Mouse (Mus musculus): Measurements from ENCODE around the gene P3h3. TPM values are rescaled to one million over a fixed set of nuclear protein-coding genes. Genes with fewer than 3 reads are reported as not detected.

Gene P3h3
- total RNA-seq, 1 experiment from 2014 or later, result not detected

GRCm38 (mm10) chr6:124795781-124796180 lies 61.8 kb downstream of the P3h3 start:
- ATAC-seq (ENCODE audit: extremely low read depth, insufficient number of reproducible peaks, low FRiP score, poor library complexity, severe bottlenecking), result no peak

GRCm38 (mm10) chr6:124791911-124792310 lies 65.6 kb downstream of the P3h3 start:
- no peak for ATAC-seq (ENCODE audit: extremely low read depth, insufficient number of reproducible peaks, low FRiP score, poor library complexity, severe bottlenecking)

Other genes starting within 250 kb of the P3h3 start
- gene C1s2, start 221.7 kb downstream of the P3h3 start, total RNA-seq (2017), result not detected in 2 replicates
- 21.4 and 26.5 TPM in 2 replicates for gene Lpcat3, start 194.7 kb downstream of the P3h3 start, total RNA-seq (2017)
- 89.3 and 107 TPM in 2 replicates for gene Emg1, start 145.6 kb downstream of the P3h3 start, total RNA-seq (2017)
- 110 and 117 TPM in 2 replicates for gene Phb2, start 145.4 kb downstream of the P3h3 start, total RNA-seq (2017)
- 1,943 and 2,202 TPM in 2 replicates for gene Ptpn6, start 119.0 kb downstream of the P3h3 start, total RNA-seq (2017)
- gene Grcc10, start 116.4 kb downstream of the P3h3 start, total RNA-seq (2017), result 161 and 171 TPM in 2 replicates
- 0.74 TPM in 1 of 2 replicates, not detected in the other for gene Gm45234, start 101.7 kb downstream of the P3h3 start, total RNA-seq (2017)
- gene Atn1, start 101.2 kb downstream of the P3h3 start, total RNA-seq (2017), result 6.5 and 11.6 TPM in 2 replicates
- gene Eno2, start 88.1 kb downstream of the P3h3 start, total RNA-seq (2017), result not detected in 2 replicates
- gene Lrrc23, start 78.0 kb downstream of the P3h3 start, total RNA-seq (2017), result 6.8 and 7.9 TPM in 2 replicates
- 10.5 and 10.9 TPM in 2 replicates for gene Spsb2, start 49.1 kb downstream of the P3h3 start, total RNA-seq (2017)
- 43.0 and 64.8 TPM in 2 replicates for gene Tpi1, start 43.5 kb downstream of the P3h3 start, total RNA-seq (2017)
- gene Usp5, start 28.3 kb downstream of the P3h3 start, total RNA-seq (2017), result 35.1 and 50.1 TPM in 2 replicates
- 1.4 and 3.0 TPM in 2 replicates for gene Cdca3, start 28.2 kb downstream of the P3h3 start, total RNA-seq (2017)
- 0.70 TPM in 1 of 2 replicates, not detected in the other for gene Gnb3, start 17.5 kb downstream of the P3h3 start, total RNA-seq (2017)
- gene Gpr162, start 6.2 kb upstream of the P3h3 start, total RNA-seq (2017), result not detected in 2 replicates
- gene Cd4, start 30.5 kb upstream of the P3h3 start, total RNA-seq (2017), result 6.8 and 7.1 TPM in 2 replicates
- gene Lag3, start 54.0 kb upstream of the P3h3 start, total RNA-seq (2017), result 0.25 and 0.70 TPM in 2 replicates
- 94.0 and 109 TPM in 2 replicates for gene Ptms, start 62.4 kb upstream of the P3h3 start, total RNA-seq (2017)
- 56.3 and 57.7 TPM in 2 replicates for gene Mlf2, start 73.6 kb upstream of the P3h3 start, total RNA-seq (2017)
- gene Cops7a, start 107.8 kb upstream of the P3h3 start, total RNA-seq (2017), result 19.1 and 23.7 TPM in 2 replicates
- gene Pianp, start 138.9 kb upstream of the P3h3 start, total RNA-seq (2017), result not detected in 2 replicates
- 45.1 and 58.1 TPM in 2 replicates for gene Zfp384, start 151.4 kb upstream of the P3h3 start, total RNA-seq (2017)
- gene Ing4, start 182.0 kb upstream of the P3h3 start, total RNA-seq (2017), result 136 and 143 TPM in 2 replicates
- gene Acrbp, start 191.9 kb upstream of the P3h3 start, total RNA-seq (2017), result 26.8 and 32.7 TPM in 2 replicates
- gene Lpar5, start 210.2 kb upstream of the P3h3 start, total RNA-seq (2017), result 1.6 and 3.1 TPM in 2 replicates
- 363 and 367 TPM in 2 replicates for gene Chd4, start 238.2 kb upstream of the P3h3 start, total RNA-seq (2017)